Mouse (Mus musculus): ENCODE results near the gene Ncln.
A peak's percentile ranks its signal among the peaks of the same experiment; 100 is the strongest.

The Ncln gene

DNA sequence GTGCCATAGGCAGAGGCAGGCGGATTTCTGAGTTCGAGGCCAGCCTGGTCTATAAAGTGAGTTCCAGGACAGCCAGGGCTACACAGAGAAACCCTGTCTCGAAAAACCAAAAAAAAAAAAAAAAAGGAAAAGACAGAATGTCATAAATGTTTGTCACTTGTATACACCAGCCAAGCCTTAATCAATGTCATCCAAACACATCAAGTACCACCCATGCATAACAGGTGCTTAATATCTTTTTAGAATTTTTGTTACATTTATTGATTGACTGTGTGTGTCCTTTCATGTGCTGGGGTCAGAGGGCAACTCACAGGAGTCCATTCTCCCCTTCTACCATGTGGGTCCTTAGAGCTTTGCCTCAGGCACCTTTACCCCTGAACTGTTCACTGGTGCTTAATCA is 3.8 kb upstream of the Ncln start, which contains the start of gene S1pr4:
Gene S1pr4 (minus strand): TSS at position 101 of the 400 bp plus-strand sequence.
- H3K27me3 ChIP-seq (ENCODE audit: control insufficient read depth, insufficient read depth, low read length, poor library complexity, severe bottlenecking): no peaks in the 10 kb centered on the region
- DNase-seq (ENCODE audit: low read depth, low spot score): no peak
- peaks cover 1% of the 10 kb centered on the region; the same call in 1 of the 2 replicates for H3K36me3 ChIP-seq (ENCODE audit: control insufficient read depth, insufficient read depth, low read length, poor library complexity, severe bottlenecking)

DNA sequence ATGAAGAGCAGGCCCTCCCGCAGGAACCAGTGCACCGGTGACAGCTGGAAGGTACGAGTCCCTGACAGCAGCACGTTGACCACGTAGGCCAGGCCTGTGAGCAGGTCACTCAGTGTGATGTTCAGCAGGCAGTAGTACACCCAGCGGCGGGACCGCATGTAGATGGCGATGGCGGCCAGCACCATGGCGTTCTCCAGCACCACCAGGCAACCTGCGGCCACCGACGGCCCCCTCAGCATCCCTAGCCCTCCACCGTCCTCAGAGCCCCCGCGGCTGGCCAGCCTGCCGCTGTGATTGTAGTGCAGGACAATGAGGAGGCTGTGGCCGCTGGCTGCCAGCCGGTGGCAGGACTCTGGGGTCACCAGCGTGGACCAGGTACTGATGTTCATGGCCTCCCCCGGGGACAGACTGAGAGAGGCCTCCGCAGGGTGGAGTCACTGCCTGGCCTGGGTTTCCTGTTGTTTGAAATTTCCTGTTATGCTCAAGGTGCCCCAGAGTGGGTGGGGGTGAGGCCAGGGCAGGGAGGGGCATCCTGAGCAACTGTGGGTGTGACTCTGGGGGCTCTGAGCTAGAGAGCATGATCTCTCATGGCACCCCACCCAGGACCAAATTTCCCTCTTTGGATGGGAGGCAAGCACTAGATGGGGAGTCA is 3.2 kb upstream of the Ncln start:
- Histone ChIP-seq H3K27me3 (ENCODE audit: control insufficient read depth, insufficient read depth, low read length, poor library complexity, severe bottlenecking) (no peaks in the 10 kb centered on the region), H3K36me3 (ENCODE audit: control insufficient read depth, insufficient read depth, low read length, poor library complexity, severe bottlenecking) (no peaks in the 10 kb centered on the region)
- peak; percentile 76 for DNase-seq (ENCODE audit: low read depth, low spot score)

DNA sequence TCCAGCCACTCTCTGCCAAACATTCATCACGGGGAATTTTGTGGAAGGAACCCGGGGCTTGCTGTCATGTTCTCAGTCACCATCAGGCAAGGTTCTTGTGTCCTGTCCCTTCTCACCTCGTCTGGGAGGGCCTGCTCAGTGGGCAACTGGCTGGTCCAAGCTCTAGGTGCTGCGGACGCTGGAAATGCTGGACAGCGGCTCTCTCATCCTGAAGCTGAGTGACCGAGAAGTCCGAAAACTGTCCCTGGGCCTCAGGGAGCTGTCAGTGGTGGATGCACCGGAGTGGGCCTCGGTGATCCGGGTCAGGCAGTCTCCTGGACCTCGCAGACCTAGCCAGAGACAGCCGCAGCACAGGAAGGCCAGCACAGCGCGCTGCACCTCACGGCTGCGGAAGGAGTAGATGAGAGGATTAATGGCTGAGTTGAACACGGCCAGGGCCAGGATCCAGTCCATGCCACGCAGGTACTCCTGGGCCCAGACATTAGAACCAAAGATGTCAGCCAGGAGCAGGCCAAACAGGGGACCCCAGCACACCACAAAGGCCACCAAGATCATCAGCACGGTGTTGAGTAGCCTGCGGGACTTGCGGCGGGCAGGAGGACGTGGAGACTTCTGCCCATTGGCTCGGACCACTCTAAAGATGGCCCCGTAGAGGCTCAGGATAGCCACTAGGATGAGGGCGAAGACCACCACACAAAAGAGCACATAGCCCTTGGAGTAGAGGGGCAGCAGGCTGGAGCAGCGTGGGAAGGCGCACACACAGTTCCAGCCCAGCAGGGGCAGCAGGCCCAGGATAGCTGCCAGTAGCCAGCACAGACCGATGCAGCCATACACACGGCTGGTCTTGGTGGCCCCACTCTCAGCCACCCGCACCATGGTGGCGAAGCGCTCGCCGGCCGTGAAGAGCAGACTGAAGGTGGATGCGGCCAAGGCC is 2.4 kb upstream of the Ncln start:
- peak; percentile 44 for DNase-seq (ENCODE audit: low read depth, low spot score)
- H3K36me3 ChIP-seq (ENCODE audit: control insufficient read depth, insufficient read depth, low read length, poor library complexity, severe bottlenecking): no peaks in the 10 kb centered on the region
- no peaks in the 10 kb centered on the region for H3K27me3 ChIP-seq (ENCODE audit: control insufficient read depth, insufficient read depth, low read length, poor library complexity, severe bottlenecking)

DNA sequence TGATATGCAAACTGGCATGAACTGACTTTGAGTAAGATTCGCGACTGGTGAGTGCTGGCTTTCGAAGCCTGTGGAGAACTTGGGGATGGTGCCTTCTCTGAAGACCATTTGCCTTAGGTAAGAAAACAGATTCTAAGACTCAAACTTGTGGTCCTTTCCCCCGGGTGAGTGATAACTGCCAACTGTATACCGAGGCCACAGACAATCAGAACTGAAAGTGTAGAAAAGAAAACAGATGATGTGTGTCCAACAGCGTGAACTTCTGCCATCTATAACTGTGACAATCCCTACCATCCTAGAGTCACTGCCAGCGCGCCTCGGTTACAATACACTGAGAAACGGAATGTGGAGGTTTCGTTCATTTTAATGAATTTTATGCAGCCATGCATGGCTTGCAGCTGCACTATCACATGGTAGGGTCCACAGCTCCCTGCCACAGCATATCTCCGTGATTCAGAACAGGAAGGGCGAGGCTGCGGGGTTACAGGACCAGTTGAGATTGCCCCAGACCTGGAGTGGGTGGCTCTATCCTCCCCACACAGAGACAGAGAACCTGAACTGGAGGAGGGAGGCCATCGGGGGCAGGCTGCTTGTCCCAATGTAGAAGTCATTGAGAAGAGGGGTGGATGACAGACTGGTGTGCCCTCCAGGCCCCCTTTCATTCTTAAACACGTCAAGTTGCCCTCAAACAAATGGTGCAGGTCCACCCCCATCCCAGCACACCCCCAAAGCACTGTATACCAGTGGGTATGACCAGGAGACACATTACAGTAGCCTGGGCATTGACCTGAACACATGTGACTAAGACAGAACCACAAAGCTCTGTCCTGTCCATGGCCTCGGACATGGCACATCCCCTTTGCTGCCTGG is 1.4 kb upstream of the Ncln start:
- peak; percentile 59 for DNase-seq (ENCODE audit: low read depth, low spot score)
- H3K36me3 ChIP-seq (ENCODE audit: control insufficient read depth, insufficient read depth, low read length, poor library complexity, severe bottlenecking): no peaks in the 10 kb centered on the region
- H3K27me3 ChIP-seq (ENCODE audit: control insufficient read depth, insufficient read depth, low read length, poor library complexity, severe bottlenecking): no peaks in the 10 kb centered on the region

GRCm38 (mm10) chr10:81496969-81497368 is 777 bp upstream of the Ncln start:
- DNase-seq (ENCODE audit: low read depth, low spot score): no peak
- no peaks in the 10 kb centered on the region for H3K36me3 ChIP-seq (ENCODE audit: control insufficient read depth, insufficient read depth, low read length, poor library complexity, severe bottlenecking)
- H3K27me3 ChIP-seq (ENCODE audit: control insufficient read depth, insufficient read depth, low read length, poor library complexity, severe bottlenecking): no peaks in the 10 kb centered on the region

DNA sequence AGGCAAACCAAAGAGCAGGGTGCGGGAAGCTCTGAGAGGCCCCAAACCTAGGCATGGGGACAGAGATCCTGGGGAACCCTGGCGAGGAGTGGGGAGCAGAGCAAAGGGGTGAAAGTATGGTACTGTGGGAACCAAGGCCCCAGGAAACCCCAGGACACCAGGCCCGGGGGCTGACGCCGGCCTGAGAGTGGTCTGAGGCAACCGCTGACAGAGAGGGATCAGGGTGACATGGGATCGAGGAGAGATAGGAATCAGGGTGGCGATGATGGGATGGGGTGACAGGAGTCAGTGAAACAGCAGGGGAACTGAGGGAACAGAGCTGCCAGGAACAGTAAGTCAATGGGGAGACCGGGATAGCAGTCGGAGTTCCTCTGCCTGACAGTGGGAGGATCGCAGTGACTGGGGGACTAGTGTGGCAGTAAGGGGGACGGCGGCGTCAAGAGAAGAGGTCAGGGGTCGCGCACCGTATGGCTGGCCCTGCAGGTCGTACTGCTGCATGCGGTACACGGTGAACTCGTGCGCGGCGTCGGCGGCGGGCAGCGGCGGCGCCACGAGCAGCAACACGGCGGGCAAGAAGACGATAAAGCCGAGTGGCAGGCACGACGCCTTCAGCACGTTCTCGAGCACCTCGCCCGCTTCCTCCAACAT is 452 bp downstream of the Ncln start:
- peaks cover 2% of the 10 kb centered on the region for H3K36me3 ChIP-seq (ENCODE audit: control insufficient read depth, insufficient read depth, low read length, poor library complexity, severe bottlenecking)
- DNase-seq (ENCODE audit: low read depth, low spot score): no peak
- no peaks in the 10 kb centered on the region for H3K27me3 ChIP-seq (ENCODE audit: control insufficient read depth, insufficient read depth, low read length, poor library complexity, severe bottlenecking)

DNA sequence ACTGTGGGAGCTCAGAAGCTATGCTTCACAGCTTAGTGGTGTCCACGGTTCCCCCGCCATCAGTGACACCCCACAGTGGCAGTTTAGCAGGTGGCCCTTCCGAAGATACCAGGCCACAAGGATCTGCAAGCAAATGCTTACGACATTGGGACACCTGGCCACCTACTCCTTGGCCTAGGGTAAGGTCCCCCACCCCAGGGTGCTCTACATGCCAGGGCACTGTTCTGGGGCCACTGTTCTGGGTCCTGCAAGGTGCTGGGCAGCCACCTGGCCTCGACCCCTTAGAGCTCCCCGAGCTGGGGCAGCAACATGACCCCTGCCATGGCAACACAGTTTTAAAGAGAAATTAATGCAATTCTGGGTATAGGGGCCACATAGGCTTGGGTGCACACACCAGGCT is 1.0 kb downstream of the Ncln start:
- no peaks in the 10 kb centered on the region for H3K27me3 ChIP-seq (ENCODE audit: control insufficient read depth, insufficient read depth, low read length, poor library complexity, severe bottlenecking)
- DNase-seq (ENCODE audit: low read depth, low spot score): no peak
- H3K36me3 ChIP-seq (ENCODE audit: control insufficient read depth, insufficient read depth, low read length, poor library complexity, severe bottlenecking): peaks cover 2% of the 10 kb centered on the region

DNA sequence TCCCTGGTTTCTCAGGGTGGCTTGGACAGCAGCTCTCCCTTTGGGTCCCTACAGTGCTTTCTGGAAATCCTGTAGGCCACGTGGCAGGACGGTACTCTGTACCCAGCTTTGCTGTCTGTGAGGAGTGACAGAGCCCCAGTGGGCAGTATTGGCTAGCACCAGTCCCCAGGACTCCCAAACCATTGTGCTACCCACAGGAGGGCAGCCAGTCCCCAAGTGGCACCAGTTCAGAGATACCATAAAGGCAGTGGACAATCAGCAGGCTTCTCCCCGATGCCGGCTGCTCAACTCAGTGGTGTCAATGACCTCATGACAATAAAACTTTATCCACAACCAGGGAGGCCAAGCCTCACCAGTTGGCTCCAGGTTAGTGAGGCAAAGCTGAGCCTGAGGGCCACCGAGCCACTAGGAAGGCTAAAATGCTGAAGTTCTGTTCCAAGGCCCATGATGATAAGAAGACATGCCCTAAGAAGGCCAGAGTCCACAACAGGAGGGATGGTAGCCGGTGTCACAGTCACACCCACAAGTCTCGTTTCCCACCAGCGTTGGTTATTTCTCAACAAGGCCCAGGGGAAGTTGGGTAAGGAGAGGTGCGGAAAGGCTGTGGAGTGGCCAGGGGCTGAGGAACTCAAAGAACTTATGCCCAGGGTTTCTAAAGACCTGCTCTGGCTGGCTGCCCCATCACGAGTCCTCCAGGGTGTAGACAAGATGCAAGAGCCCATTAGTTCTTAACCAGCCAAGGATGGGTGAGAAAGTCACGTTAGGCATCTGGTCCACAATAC is 1.7 kb downstream of the Ncln start:
- Histone ChIP-seq H3K27me3 (ENCODE audit: control insufficient read depth, insufficient read depth, low read length, poor library complexity, severe bottlenecking) (no peaks in the 10 kb centered on the region), H3K36me3 (ENCODE audit: control insufficient read depth, insufficient read depth, low read length, poor library complexity, severe bottlenecking) (peaks cover 2% of the 10 kb centered on the region)
- no peak for DNase-seq (ENCODE audit: low read depth, low spot score)

DNA sequence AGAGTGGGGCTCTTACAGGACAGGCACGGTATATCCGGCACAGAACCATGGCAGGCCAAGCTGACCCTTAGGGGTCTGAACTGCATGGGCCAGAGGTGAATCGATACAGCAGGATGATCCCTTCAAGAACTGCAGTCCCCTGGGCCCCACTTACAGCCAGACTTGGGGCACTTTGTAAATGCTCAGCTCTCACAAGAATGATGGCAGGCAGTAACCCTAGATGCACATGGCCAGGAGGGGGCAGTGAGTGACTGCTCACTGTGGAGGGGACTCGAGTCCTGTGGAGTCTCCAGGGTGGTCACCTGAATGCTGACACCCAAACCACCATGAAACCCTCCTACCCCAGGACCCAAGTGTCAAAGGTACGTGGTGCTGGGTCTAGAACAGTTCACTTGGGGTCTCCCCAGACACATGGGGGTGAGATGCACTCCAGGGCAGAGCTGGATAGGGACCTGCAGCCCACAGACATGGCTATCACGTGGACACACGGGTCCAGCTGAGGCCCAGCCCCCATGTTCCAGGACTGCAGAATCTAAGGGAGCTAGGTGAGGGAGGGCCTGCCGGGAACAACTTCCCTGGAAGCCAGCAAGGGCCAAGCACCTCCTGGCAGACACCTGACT is 2.5 kb downstream of the Ncln start:
- peaks cover 8% of the 10 kb centered on the region for H3K36me3 ChIP-seq (ENCODE audit: control insufficient read depth, insufficient read depth, low read length, poor library complexity, severe bottlenecking)
- peak; percentile 63 for DNase-seq (ENCODE audit: low read depth, low spot score)
- H3K27me3 ChIP-seq (ENCODE audit: control insufficient read depth, insufficient read depth, low read length, poor library complexity, severe bottlenecking): no peaks in the 10 kb centered on the region

DNA sequence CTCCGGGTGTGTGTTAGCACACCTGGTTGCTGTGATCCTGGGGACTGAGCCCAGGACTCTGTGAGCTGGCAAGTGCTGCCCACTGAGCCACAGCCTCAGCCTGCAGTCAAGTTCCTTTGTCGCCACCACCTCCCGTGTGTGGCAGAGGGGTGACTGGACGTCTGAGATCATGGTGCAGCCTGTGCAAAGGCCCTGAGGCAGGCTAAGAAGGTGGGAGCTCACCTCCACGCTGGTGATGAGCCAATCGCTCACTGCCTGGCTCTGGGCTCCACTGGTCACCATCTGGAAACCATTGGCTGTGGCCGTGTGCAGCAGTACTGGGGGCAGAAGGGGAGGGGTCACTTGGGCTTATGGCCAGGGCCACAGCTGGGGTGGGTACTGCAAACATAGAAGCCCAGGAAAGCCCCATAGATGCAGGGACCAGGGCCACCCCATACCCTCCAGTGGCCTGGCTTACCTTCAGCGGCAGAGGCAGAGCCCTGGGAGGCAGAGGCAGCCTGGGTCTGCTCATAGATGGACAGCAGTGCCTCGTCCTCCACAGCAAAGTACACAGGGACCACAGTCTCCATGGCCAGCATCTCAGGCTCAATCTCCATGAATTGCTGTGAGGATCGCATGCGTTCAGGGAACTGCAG is 3.5 kb downstream of the Ncln start:
- Histone ChIP-seq H3K36me3 (ENCODE audit: control insufficient read depth, insufficient read depth, low read length, poor library complexity, severe bottlenecking) (peaks cover 12% of the 10 kb centered on the region), H3K27me3 (ENCODE audit: control insufficient read depth, insufficient read depth, low read length, poor library complexity, severe bottlenecking) (no peaks in the 10 kb centered on the region)
- DNase-seq (ENCODE audit: low read depth, low spot score): no peak

DNA sequence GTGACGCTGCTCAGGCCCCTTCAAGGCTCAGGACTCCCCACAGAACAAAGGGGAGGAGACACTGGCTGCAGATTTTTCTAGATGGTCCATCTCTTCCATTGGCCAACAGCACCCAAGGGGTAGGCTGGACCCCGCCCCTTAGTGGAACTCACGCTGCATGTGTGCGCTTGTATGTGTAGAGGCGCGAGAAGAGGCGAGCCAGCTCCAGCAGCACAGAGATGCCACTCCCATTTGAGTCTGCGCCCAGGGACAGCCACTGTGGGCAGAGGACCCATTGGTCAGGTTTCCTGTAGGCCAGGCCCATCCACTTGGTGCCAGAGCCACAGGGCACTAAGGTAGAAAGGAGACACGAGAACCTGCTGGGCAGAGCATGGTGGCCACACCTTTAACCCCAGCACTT is 5.2 kb downstream of the Ncln start:
- H3K36me3 ChIP-seq (ENCODE audit: control insufficient read depth, insufficient read depth, low read length, poor library complexity, severe bottlenecking): peaks cover 19% of the 10 kb centered on the region
- no peaks in the 10 kb centered on the region for H3K27me3 ChIP-seq (ENCODE audit: control insufficient read depth, insufficient read depth, low read length, poor library complexity, severe bottlenecking)
- no peak for DNase-seq (ENCODE audit: low read depth, low spot score)

DNA sequence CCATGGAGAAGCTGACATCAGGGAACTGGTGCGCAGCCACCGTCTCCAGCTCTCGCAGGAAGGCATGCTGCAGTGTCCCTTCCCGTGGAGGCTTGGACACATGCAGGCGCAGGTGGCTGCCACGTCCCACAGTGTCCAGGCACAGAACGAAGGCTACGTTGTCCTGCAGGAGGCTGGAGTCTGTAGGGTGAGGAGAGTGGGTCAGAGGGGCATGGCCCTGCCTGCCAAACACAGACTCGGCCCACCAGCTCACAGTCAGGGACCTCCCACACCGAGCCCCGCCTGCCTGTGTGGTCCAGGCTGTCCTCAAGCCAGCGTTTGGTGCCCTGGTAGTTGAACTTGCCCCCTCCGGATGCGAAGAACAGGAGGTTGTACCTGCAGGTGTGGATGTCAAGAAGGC is 6.3 kb downstream of the Ncln start:
- peaks cover 19% of the 10 kb centered on the region for H3K36me3 ChIP-seq (ENCODE audit: control insufficient read depth, insufficient read depth, low read length, poor library complexity, severe bottlenecking)
- H3K27me3 ChIP-seq (ENCODE audit: control insufficient read depth, insufficient read depth, low read length, poor library complexity, severe bottlenecking): no peaks in the 10 kb centered on the region
- no peak for DNase-seq (ENCODE audit: low read depth, low spot score)

DNA sequence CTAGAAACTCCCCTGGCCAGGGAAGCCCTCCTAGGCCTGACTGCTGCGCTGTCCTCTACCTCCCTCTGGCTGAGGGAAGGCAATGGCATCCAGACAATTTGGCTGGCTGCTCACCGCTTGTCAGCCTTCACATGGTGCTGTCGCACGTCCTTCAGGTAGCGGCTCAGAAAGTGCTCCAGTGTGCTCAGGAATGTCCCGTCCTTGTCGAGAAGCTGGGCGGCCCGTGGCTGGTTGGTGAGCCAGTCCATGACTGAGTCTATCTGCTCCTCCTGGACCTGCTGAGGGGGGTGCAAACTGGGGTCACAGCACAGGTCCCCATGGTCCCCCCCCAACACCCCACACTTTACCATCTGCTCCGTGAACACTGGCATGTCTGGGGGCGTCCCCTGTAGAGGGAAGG is 8.1 kb downstream of the Ncln start:
- no peaks in the 10 kb centered on the region for H3K27me3 ChIP-seq (ENCODE audit: control insufficient read depth, insufficient read depth, low read length, poor library complexity, severe bottlenecking)
- peaks cover 19% of the 10 kb centered on the region for H3K36me3 ChIP-seq (ENCODE audit: control insufficient read depth, insufficient read depth, low read length, poor library complexity, severe bottlenecking)
- DNase-seq (ENCODE audit: low read depth, low spot score): no peak
